Mouse (Mus musculus): Measurements from ENCODE around the gene Ndufaf3.
"Not testable (repeated sequence)": the region's sequence is repeated elsewhere in the genome, so short reads cannot be mapped to it uniquely, and the experiment has no call there.

Ndufaf3 gene

GRCm38 (mm10) chr9:108566815-108567776 is at the start of gene Ndufaf3:
TSS of gene Ndufaf3 (minus strand) at chr9:108567434.
- peak; percentile 68 for ATAC-seq (ENCODE audit: insufficient number of reproducible peaks, low FRiP score, low TSS enrichment)

- ATAC-seq (ENCODE audit: insufficient number of reproducible peaks, low FRiP score, low TSS enrichment), result no peak
Observed at GRCm38 (mm10) chr9:108611488-108611887, 44.3 kb upstream of the Ndufaf3 start.

GRCm38 (mm10) chr9:108608889-108609288 is 41.7 kb upstream of the Ndufaf3 start:
- ATAC-seq (ENCODE audit: insufficient number of reproducible peaks, low FRiP score, low TSS enrichment), result no peak

- ATAC-seq (ENCODE audit: insufficient number of reproducible peaks, low FRiP score, low TSS enrichment), result not testable (repeated sequence)
Observed at GRCm38 (mm10) chr9:108607929-108608328, 40.7 kb upstream of the Ndufaf3 start.

GRCm38 (mm10) chr9:108601986-108602385 is 34.8 kb upstream of the Ndufaf3 start:
- no peak for ATAC-seq (ENCODE audit: insufficient number of reproducible peaks, low FRiP score, low TSS enrichment)

GRCm38 (mm10) chr9:108600011-108600410 is 32.8 kb upstream of the Ndufaf3 start:
- no peak for ATAC-seq (ENCODE audit: insufficient number of reproducible peaks, low FRiP score, low TSS enrichment)

- ATAC-seq (ENCODE audit: insufficient number of reproducible peaks, low FRiP score, low TSS enrichment), result no peak
Observed at GRCm38 (mm10) chr9:108599021-108599566, 31.9 kb upstream of the Ndufaf3 start.

- ATAC-seq (ENCODE audit: insufficient number of reproducible peaks, low FRiP score, low TSS enrichment), result peak; percentile 77; the same call in 1 of the 2 replicates
Observed at GRCm38 (mm10) chr9:108596998-108597764, 29.9 kb upstream of the Ndufaf3 start, which contains the start of gene P4htm. TSS of gene P4htm (minus strand) at chr9:108597667.

- no peak for ATAC-seq (ENCODE audit: insufficient number of reproducible peaks, low FRiP score, low TSS enrichment)
Observed at GRCm38 (mm10) chr9:108594354-108594753, 27.1 kb upstream of the Ndufaf3 start.

GRCm38 (mm10) chr9:108591462-108591861 is 24.2 kb upstream of the Ndufaf3 start:
- no peak for ATAC-seq (ENCODE audit: insufficient number of reproducible peaks, low FRiP score, low TSS enrichment)

GRCm38 (mm10) chr9:108589229-108589628 is 22.0 kb upstream of the Ndufaf3 start:
- no peak for ATAC-seq (ENCODE audit: insufficient number of reproducible peaks, low FRiP score, low TSS enrichment)

- ATAC-seq (ENCODE audit: insufficient number of reproducible peaks, low FRiP score, low TSS enrichment), result peak; percentile 82
Observed at GRCm38 (mm10) chr9:108587571-108588180, 20.4 kb upstream of the Ndufaf3 start.

- ATAC-seq (ENCODE audit: insufficient number of reproducible peaks, low FRiP score, low TSS enrichment), result no peak
Observed at GRCm38 (mm10) chr9:108579344-108579690, 12.1 kb upstream of the Ndufaf3 start.

- ATAC-seq (ENCODE audit: insufficient number of reproducible peaks, low FRiP score, low TSS enrichment), result peak; percentile 77
Observed at GRCm38 (mm10) chr9:108578545-108579343, 11.5 kb upstream of the Ndufaf3 start, which contains the start of gene Wdr6. TSS of gene Wdr6 (minus strand) at chr9:108578739.

- 0 out of 2 replicates have a peak, but pooled peaks have one; percentile 6 for ATAC-seq (ENCODE audit: insufficient number of reproducible peaks, low FRiP score, low TSS enrichment)
Observed at GRCm38 (mm10) chr9:108577934-108578544, 10.8 kb upstream of the Ndufaf3 start.

GRCm38 (mm10) chr9:108577025-108577424 is 9.8 kb upstream of the Ndufaf3 start:
- no peak for ATAC-seq (ENCODE audit: insufficient number of reproducible peaks, low FRiP score, low TSS enrichment)

GRCm38 (mm10) chr9:108575321-108576297 is 8.4 kb upstream of the Ndufaf3 start:
- ATAC-seq (ENCODE audit: insufficient number of reproducible peaks, low FRiP score, low TSS enrichment), result no peak

GRCm38 (mm10) chr9:108574921-108575320 is 7.7 kb upstream of the Ndufaf3 start:
- ATAC-seq (ENCODE audit: insufficient number of reproducible peaks, low FRiP score, low TSS enrichment), result no peak

All from cerebellum, adult (tissue).